Mouse (Mus musculus) midbrain, embryonic 10.5 days (tissue): Measurements from ENCODE around the gene Ttll12. TPM values are rescaled to one million over a fixed set of nuclear protein-coding genes. Genes with fewer than 3 reads are reported as not detected.

ENCODE experiments used
- DNase-seq: peaks from one replicate; pipeline ENCODE4 v3.0.0-alpha.2; 2017; ENCODE audit warnings: low spot score
- H3K27ac ChIP-seq: fragments of 300-500 bp; sonication (generic); replicated peaks from 2 replicates; pipeline ENCODE4 v1.5.1; 2016; ENCODE audit warnings: mild to moderate bottlenecking
- H3K27me3 ChIP-seq: fragments of 300-500 bp; sonication (generic); 2 replicates; pipeline ENCODE4 v1.6.1; 2016; ENCODE audit warnings: low read depth, mild to moderate bottlenecking; ENCODE audit not compliant: poor library complexity, severe bottlenecking
- H3K36me3 ChIP-seq: fragments of 300-500 bp; sonication (generic); 2 replicates; pipeline ENCODE4 v1.6.1; 2016; ENCODE audit warnings: mild to moderate bottlenecking, moderate library complexity
- H3K4me1 ChIP-seq: fragments of 300-500 bp; sonication (generic); 2 replicates; pipeline ENCODE4 v1.6.1; 2016
- H3K4me3 ChIP-seq: fragments of 300-500 bp; sonication (generic); 2 replicates; pipeline ENCODE4 v1.5.1; 2016; ENCODE audit warnings: mild to moderate bottlenecking, moderate library complexity
- H3K9me3 ChIP-seq: fragments of 300-500 bp; sonication (generic); replicated peaks from 2 replicates; pipeline ENCODE4 v1.6.1; 2016; ENCODE audit warnings: mild to moderate bottlenecking
- whole genome bisulfite sequencing: fragments of 180-500 bp; shearing (Covaris S2); methylation state at CpG from one replicate; pipeline ENCODE4 v1.1.7; 2016; 5-methylcytosine and 5-hydroxymethylcytosine counted together
- polyA plus RNA-seq: library from polyadenylated mRNA; unstranded; fragments of >200 nt; fragmentation: Nextera tagmentation; extraction: Ambion mirVana; gene quantifications from 2 replicates; pipeline ENCODE4 v1.2.1, GENCODE M21; 2016

The Ttll12 gene
- polyA plus RNA-seq, 1 experiment from 2014 or later = 57.4 TPM

DNA sequence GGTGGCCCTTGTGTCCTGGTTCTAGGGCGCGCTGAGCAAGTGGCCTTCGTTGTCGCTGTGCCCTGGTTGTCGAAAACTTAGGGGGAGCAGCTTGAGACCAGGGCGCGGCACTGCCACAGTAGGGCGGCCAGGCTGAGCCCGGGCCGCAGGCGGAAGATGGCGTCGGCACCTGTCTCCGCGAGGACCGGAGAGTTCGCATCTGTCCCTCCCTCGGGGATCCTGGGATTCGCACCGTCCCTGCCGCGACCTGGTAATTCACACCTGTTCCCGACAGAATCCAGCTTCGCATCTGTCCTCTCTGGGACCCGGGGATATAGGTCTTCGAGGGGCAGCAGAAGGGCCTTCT lies 67.9 kb downstream of the Ttll12 start:
- peak; percentile 26 for DNase-seq
- Histone ChIP-seq H3K4me3 (peak overlapping the region; percentile 63), H3K27ac (peak overlapping the region; percentile 70), H3K27me3 (peaks cover 65% of the 10 kb centered on the region), H3K9me3 (no peaks in the 10 kb centered on the region), H3K4me1 (peaks cover 51% of the 10 kb centered on the region), H3K36me3 (no peaks in the 10 kb centered on the region)
- WGBS = 2% methylated on average over 26 of the region's 26 CpGs

DNA sequence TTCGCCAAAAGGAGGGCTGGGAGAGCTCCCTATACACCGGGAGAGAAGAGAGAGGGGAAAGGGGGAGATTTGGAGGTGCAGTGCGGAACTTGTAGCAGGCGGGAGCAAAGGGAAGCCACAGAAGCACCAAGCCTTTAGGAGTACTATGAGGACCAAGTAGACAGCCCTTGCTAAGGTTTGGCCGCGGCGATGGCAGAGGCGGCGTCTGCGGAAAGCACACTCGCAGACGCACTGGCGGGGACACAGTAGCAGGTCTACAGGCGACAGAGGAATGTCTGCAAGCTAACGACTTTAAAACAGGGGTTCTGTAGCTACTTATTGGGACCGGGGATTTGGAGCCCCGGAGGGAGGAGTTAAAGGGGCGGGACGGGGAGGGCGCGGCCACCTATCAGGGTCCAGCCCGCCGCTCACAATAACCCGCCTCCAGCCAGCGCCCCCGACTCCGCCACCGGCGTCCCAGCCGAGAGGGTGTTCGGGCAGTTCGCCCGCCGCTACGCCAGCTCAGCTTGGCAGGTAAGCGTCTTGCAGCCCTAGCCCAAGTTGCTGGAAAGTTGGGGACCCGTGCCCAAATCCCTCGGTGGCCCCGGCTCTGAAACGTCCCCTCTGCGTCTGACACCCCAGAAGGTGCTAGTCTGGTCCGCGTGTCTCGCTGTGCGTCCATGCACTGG lies 68.4 kb downstream of the Ttll12 start, which contains the start of gene Bik:
Bik (plus strand) TSS at position 439 of the 668 bp plus-strand sequence.
- WGBS = under 1% methylated on average over 45 of the region's 45 CpGs
- peak within 1 kb of the TSS; percentile 70 for H3K27ac ChIP-seq
- peaks cover 65% of the 10 kb centered on the region for H3K27me3 ChIP-seq

More for the DNA sequence above, 68.4 kb downstream of the Ttll12 start, which contains the start of gene Bik:
- Histone ChIP-seq H3K4me3 (peak within 1 kb of the TSS; percentile 63), H3K9me3 (no peaks in the 10 kb centered on the region), H3K4me1 (peaks cover 54% of the 10 kb centered on the region), H3K36me3 (no peaks in the 10 kb centered on the region)
- peak; percentile 74 for DNase-seq

Other genes starting within 250 kb of the Ttll12 start
- gene Arfgap3, start 244.9 kb downstream of the Ttll12 start, polyA plus RNA-seq = 29.2 and 32.8 TPM in 2 replicates
- 55.6 TPM in 2 replicates for gene Pacsin2, start 130.6 kb downstream of the Ttll12 start, polyA plus RNA-seq
- 34.3 and 42.6 TPM in 2 replicates for gene Ttll1, start 84.3 kb downstream of the Ttll12 start, polyA plus RNA-seq
- 2.9 and 3.1 TPM in 2 replicates for gene Bik, start 68.3 kb downstream of the Ttll12 start, polyA plus RNA-seq
- gene Tspo, start 31.6 kb downstream of the Ttll12 start, polyA plus RNA-seq = 35.6 and 41.4 TPM in 2 replicates
- 44.7 and 46.2 TPM in 2 replicates for gene Mcat, start 31.4 kb downstream of the Ttll12 start, polyA plus RNA-seq
- gene Scube1, start 129.9 kb upstream of the Ttll12 start, polyA plus RNA-seq = 64.4 and 74.8 TPM in 2 replicates
- gene Mpped1, start 184.3 kb upstream of the Ttll12 start, polyA plus RNA-seq = 8.4 and 10.7 TPM in 2 replicates